Mouse (Mus musculus) heart, adult 2 months (tissue): Measurements from ENCODE around the gene Maff. TPM values are rescaled to one million over a fixed set of nuclear protein-coding genes. Genes with fewer than 3 reads are reported as not detected.

Experiments used
- DNase-seq, 2 experiments: peaks; one replicate each; pipeline ENCODE4 v3.0.0; 2021
- H3K27ac ChIP-seq: fragments of 200-600 bp; 2 replicates; pipeline ENCODE4 v1.8.1; 2022
- H3K27me3 ChIP-seq: fragments of 200-500 bp; 2 replicates; pipeline ENCODE4 v1.6.1; 2012; ENCODE audit warnings: mild to moderate bottlenecking, low read length, inconsistent platforms, mixed read lengths; ENCODE audit not compliant: control insufficient read depth, insufficient read depth
- H3K36me3 ChIP-seq: fragments of 200-500 bp; 2 replicates; pipeline ENCODE4 v1.6.1; 2012; ENCODE audit warnings: low read length, inconsistent platforms; ENCODE audit not compliant: control insufficient read depth, insufficient read depth
- H3K4me1 ChIP-seq: fragments of 200-500 bp; 2 replicates; pipeline ENCODE4 v1.6.1; 2011; ENCODE audit warnings: low read length; ENCODE audit not compliant: control insufficient read depth, insufficient read depth
- H3K4me3 ChIP-seq: fragments of 200-600 bp; 2 replicates; pipeline ENCODE4 v1.8.1; 2022
- H3K79me2 ChIP-seq: fragments of 200-500 bp; replicated peaks from 2 replicates; pipeline ENCODE4 v1.6.1; 2012; ENCODE audit warnings: mild to moderate bottlenecking, inconsistent platforms, low read length, moderate library complexity, mixed read lengths; ENCODE audit not compliant: control insufficient read depth, insufficient read depth
- H3K9ac ChIP-seq: fragments of 200-500 bp; 2 replicates; pipeline ENCODE4 v1.6.1; 2012; ENCODE audit warnings: low read depth, mild to moderate bottlenecking, control low read depth, inconsistent platforms, low read length, mixed read lengths
- CTCF ChIP-seq: fragments of 200-600 bp; IDR thresholded peaks from 2 replicates; pipeline ENCODE4 v1.8.1; 2022; ENCODE audit warnings: antibody characterized with exemption, mild to moderate bottlenecking, moderate library complexity
- EP300 ChIP-seq: fragments of 200-500 bp; IDR thresholded peaks from 2 replicates; pipeline ENCODE4 v1.6.1; 2011; ENCODE audit warnings: low read depth, low read length, control low read depth; ENCODE audit not compliant: insufficient read depth
- POLR2A ChIP-seq: fragments of 200-500 bp; IDR thresholded peaks from 2 replicates; pipeline ENCODE4 v1.6.1; 2011; ENCODE audit warnings: mild to moderate bottlenecking, low read depth, low read length, control low read depth; ENCODE audit not compliant: insufficient read depth
- WGBS: fragments of 180-500 bp; shearing (Covaris S2); methylation state at CpG from one replicate; pipeline ENCODE4 v1.1.7; 2018; 5-methylcytosine and 5-hydroxymethylcytosine counted together
- intact Hi-C: fragments of 180-260 bp; cut with DNase I; formaldehyde crosslinking; loops from one replicate; pipeline ENCODE4 v1.15.1; 2025
- polyA plus RNA-seq: library from polyadenylated mRNA; depleted of rRNA; stranded (reverse); fragments of >200 nt; gene quantifications from 2 replicates; pipeline ENCODE4 v1.2.3, GENCODE M21; 2012
- total RNA-seq, 2 experiments: library from RNA; stranded (reverse); gene quantifications; 2 replicates each; pipeline ENCODE4 v1.2.3; 2021

Maff gene
- total and polyA plus RNA-seq, 3 experiments = 4.3 to 13.7 (median 9.3) TPM

GRCm38 (mm10) chr15:79323791-79324155 is 22.6 kb upstream of the Maff start:
- Histone ChIP-seq H3K9ac (no peak overlapping the region), H3K4me3 (no peak overlapping the region), H3K4me1 (peaks cover 21% of the 10 kb centered on the region), H3K27ac (peak overlapping the region; percentile 79), H3K79me2 (no peaks in the 10 kb centered on the region), H3K27me3 (no peaks in the 10 kb centered on the region), H3K36me3 (no peaks in the 10 kb centered on the region)
- WGBS = 30% methylated on average over 4 of the region's 4 CpGs
- intact Hi-C loops = loop anchor here (5.0 kb wide), 3 partner anchors 34 to 54 kb away; no protein-coding TSS in a partner anchor
- TF ChIP-seq CTCF = no peak
- no peak for TF ChIP-seq POLR2A
- no peak for TF ChIP-seq EP300
- DNase-seq = no peak

GRCm38 (mm10) chr15:79324373-79324772 is 22.0 kb upstream of the Maff start:
- Histone ChIP-seq H3K27me3 (no peaks in the 10 kb centered on the region), H3K79me2 (no peaks in the 10 kb centered on the region), H3K9ac (no peak overlapping the region), H3K27ac (peak overlapping the region; percentile 79), H3K36me3 (no peaks in the 10 kb centered on the region), H3K4me3 (no peak overlapping the region), H3K4me1 (peaks cover 21% of the 10 kb centered on the region)
- intact Hi-C loops = loop anchor here (5.0 kb wide), 3 partner anchors 33 to 53 kb away; no protein-coding TSS in a partner anchor
- TF ChIP-seq POLR2A (no peak), EP300 (no peak), CTCF (no peak)
- no peak for DNase-seq
- WGBS = 87% methylated on average over 3 of the region's 3 CpGs

- H3K4me1 ChIP-seq = peaks cover 21% of the 10 kb centered on the region
Observed at GRCm38 (mm10) chr15:79325742-79326141, 20.7 kb upstream of the Maff start.

GRCm38 (mm10) chr15:79326264-79326663 is 20.2 kb upstream of the Maff start:
- DNase-seq = no peak
- no peak overlapping the region for H3K9ac ChIP-seq
- H3K79me2 ChIP-seq = no peaks in the 10 kb centered on the region
- H3K4me1 ChIP-seq = peaks cover 21% of the 10 kb centered on the region
- 42% methylated on average over 4 of the region's 4 CpGs for WGBS
- TF ChIP-seq POLR2A = no peak
- TF ChIP-seq CTCF = no peak
- TF ChIP-seq EP300 = no peak
- no peaks in the 10 kb centered on the region for H3K36me3 ChIP-seq
- H3K27ac ChIP-seq = no peak overlapping the region
- no peaks in the 10 kb centered on the region for H3K27me3 ChIP-seq
- H3K4me3 ChIP-seq = no peak overlapping the region
- intact Hi-C loops = loop anchor here (5.0 kb wide), 3 partner anchors 41 to 84 kb away; no protein-coding TSS in a partner anchor

More at GRCm38 (mm10) chr15:79325742-79326141, 20.7 kb upstream of the Maff start:
- no peak for DNase-seq
- Histone ChIP-seq H3K79me2 (no peaks in the 10 kb centered on the region), H3K27ac (no peak overlapping the region), H3K9ac (no peak overlapping the region), H3K36me3 (no peaks in the 10 kb centered on the region), H3K27me3 (no peaks in the 10 kb centered on the region), H3K4me3 (no peak overlapping the region)
- intact Hi-C loops = loop anchor here (5.0 kb wide), 3 partner anchors 42 to 83 kb away; no protein-coding TSS in a partner anchor
- 73% methylated on average over 3 of the region's 3 CpGs for WGBS
- TF ChIP-seq POLR2A = no peak
- TF ChIP-seq CTCF = no peak
- no peak for TF ChIP-seq EP300

GRCm38 (mm10) chr15:79326971-79327961 is 19.2 kb upstream of the Maff start:
- 24% methylated on average over 20 of the region's 20 CpGs for WGBS
- H3K36me3 ChIP-seq = no peaks in the 10 kb centered on the region
- peak overlapping the region; percentile 64 for H3K9ac ChIP-seq
- H3K27ac ChIP-seq = peak overlapping the region; percentile 95
- DNase-seq = peak in 1 of 2 experiments; percentile 44
- H3K79me2 ChIP-seq = no peaks in the 10 kb centered on the region
- peak overlapping the region; percentile 45 for H3K4me3 ChIP-seq
- no peak for TF ChIP-seq EP300
- no peak for TF ChIP-seq CTCF
- TF ChIP-seq POLR2A = no peak
- H3K4me1 ChIP-seq = peaks cover 20% of the 10 kb centered on the region
- no peaks in the 10 kb centered on the region for H3K27me3 ChIP-seq
- intact Hi-C loops = loop anchor here (5.0 kb wide), 3 partner anchors 40 to 85 kb away; no protein-coding TSS in a partner anchor
